Mouse (Mus musculus) adrenal gland, postnatal 14 days (tissue): ENCODE results near the gene Higd1a. TPM values are rescaled to one million over a fixed set of nuclear protein-coding genes. Genes with fewer than 3 reads are reported as not detected.

Experiments
- DNase-seq: peaks from one replicate; pipeline ENCODE4 v3.0.0; 2021; ENCODE audit warnings: mixed read lengths
- total RNA-seq: library from RNA; stranded (reverse); gene quantifications from 2 replicates; pipeline ENCODE4 v1.2.3, GENCODE M21; 2021

Gene Higd1a
- total RNA-seq, 1 experiment from 2014 or later, result 114 TPM

- DNase-seq, result no peak
These were observed 59.2 kb downstream of the Higd1a start for GRCm38 (mm10) chr9:121798887-121799520.

Other genes starting within 250 kb of the Higd1a start
- gene Lyzl4, start 216.3 kb downstream of the Higd1a start, total RNA-seq, result not detected in 2 replicates
- gene Vipr1, start 215.6 kb downstream of the Higd1a start, total RNA-seq, result 2.7 and 3.7 TPM in 2 replicates
- gene Sec22c, start 152.9 kb downstream of the Higd1a start, total RNA-seq, result 4.2 and 6.5 TPM in 2 replicates
- 48.4 and 54.4 TPM in 2 replicates for gene Ss18l2, start 148.0 kb downstream of the Higd1a start, total RNA-seq
- 78.1 and 84.8 TPM in 2 replicates for gene Nktr, start 139.2 kb downstream of the Higd1a start, total RNA-seq
- 30.1 and 36.8 TPM in 2 replicates for gene Zfp651, start 99.0 kb downstream of the Higd1a start, total RNA-seq
- not detected in 2 replicates for gene Klhl40, start 80.8 kb downstream of the Higd1a start, total RNA-seq
- not detected in 2 replicates for gene Hhatl, start 65.9 kb downstream of the Higd1a start, total RNA-seq
- gene Ccdc13, start 18.9 kb downstream of the Higd1a start, total RNA-seq, result 0.86 and 1.1 TPM in 2 replicates
- gene Ackr2, start 40.0 kb upstream of the Higd1a start, total RNA-seq, result 1.4 and 2.1 TPM in 2 replicates
- 1.6 and 10.7 TPM in 2 replicates for gene Cyp8b1, start 57.9 kb upstream of the Higd1a start, total RNA-seq
- 2.1 and 2.5 TPM in 2 replicates for gene Fam198a, start 92.6 kb upstream of the Higd1a start, total RNA-seq
- gene Pomgnt2, start 138.7 kb upstream of the Higd1a start, total RNA-seq, result 12.6 and 15.7 TPM in 2 replicates